Mouse (Mus musculus): Measurements from ENCODE around the gene Parvg.

The Parvg gene

GRCm38 (mm10) chr15:84351342-84351741, 27.5 kb downstream of the Parvg start:
- no peak for DNase-seq (ENCODE audit: low read depth, low spot score)

- DNase-seq (ENCODE audit: low read depth, low spot score), result no peak
These were observed 28.4 kb downstream of the Parvg start for GRCm38 (mm10) chr15:84351915-84352844.

- DNase-seq (ENCODE audit: low read depth, low spot score), result no peak
These were observed 31.3 kb downstream of the Parvg start for GRCm38 (mm10) chr15:84355081-84355480.

- no peak for DNase-seq (ENCODE audit: low read depth, low spot score)
These were observed 40.9 kb downstream of the Parvg start for GRCm38 (mm10) chr15:84364746-84365145.

GRCm38 (mm10) chr15:84365675-84366381, 42.0 kb downstream of the Parvg start:
- no peak for DNase-seq (ENCODE audit: low read depth, low spot score)

GRCm38 (mm10) chr15:84366574-84366989, 42.8 kb downstream of the Parvg start:
- DNase-seq (ENCODE audit: low read depth, low spot score), result no peak

- no peak for DNase-seq (ENCODE audit: low read depth, low spot score)
These were observed 43.6 kb downstream of the Parvg start for GRCm38 (mm10) chr15:84367402-84367801.

GRCm38 (mm10) chr15:84372801-84373200, 49.0 kb downstream of the Parvg start:
- DNase-seq (ENCODE audit: low read depth, low spot score), result no peak

GRCm38 (mm10) chr15:84378734-84379133, 54.9 kb downstream of the Parvg start:
- no peak for DNase-seq (ENCODE audit: low read depth, low spot score)

- DNase-seq (ENCODE audit: low read depth, low spot score), result no peak
These were observed 56.4 kb downstream of the Parvg start for GRCm38 (mm10) chr15:84380181-84380580.

- DNase-seq (ENCODE audit: low read depth, low spot score), result no peak
These were observed 60.2 kb downstream of the Parvg start for GRCm38 (mm10) chr15:84384066-84384465.

GRCm38 (mm10) chr15:84385995-84386565, 62.3 kb downstream of the Parvg start:
- DNase-seq (ENCODE audit: low read depth, low spot score), result no peak

- no peak for DNase-seq (ENCODE audit: low read depth, low spot score)
These were observed 64.9 kb downstream of the Parvg start for GRCm38 (mm10) chr15:84388698-84389131.

- no peak for DNase-seq (ENCODE audit: low read depth, low spot score)
These were observed 68.3 kb downstream of the Parvg start for GRCm38 (mm10) chr15:84392131-84392530.

All from embryo, embryonic 11.5 days (tissue).